8 mouse cellular contexts compared by ENCODE assay signal in genomic region chr7:119895639-119896512, GRCm38 (mm10). TPM values are rescaled to one million over a fixed set of nuclear protein-coding genes. Genes with fewer than 3 reads are reported as not detected.
A peak's percentile ranks its signal among the peaks of the same experiment; 100 is the strongest.
DNase-seq lines count a peak whose midpoint lies in the region; ATAC-seq and TF ChIP-seq lines count a peak whose summit lies in the region.

Lyrm1 (plus strand) TSS chr7:119895861.
Dcun1d3 (minus strand) TSS chr7:119896298.

- peak within 1 kb of the TSS; percentile 88 for H3K9ac ChIP-seq in forebrain, embryonic 13.5 days
- peak within 1 kb of the TSS; percentile 92 for H3K9ac ChIP-seq in neural tube, embryonic 15.5 days (replicated peaks)

- no peak for TF ChIP-seq CTCF in E14TG2a.4 (conservative IDR thresholded peaks at IDR 0.05; ENCODE audit: low read length)

- peak; percentile 94 for DNase-seq in c-Kit-positive CD71-positive TER-119-positive erythroid progenitor cells, embryonic 14.5 days (ENCODE audit: low spot score)
- peak; percentile 96 to 98 for DNase-seq in heart, postnatal 14 days
- DNase-seq in layer of hippocampus, adult 11-12 months (ENCODE audit: low spot score) = peak; percentile 98
- DNase-seq in lung, adult 18-20 months = peak; percentile 98 to 99
- peak; percentile 99 for DNase-seq in testis, postnatal 14 days (ENCODE audit: low spot score)

- H3K4me2 ChIP-seq in forebrain, embryonic 13.5 days = peak within 1 kb of the TSS; percentile 82
- H3K4me2 ChIP-seq in neural tube, embryonic 15.5 days = peak within 1 kb of the TSS; percentile 78

- under 1% methylated on average over 63 of the region's 63 CpGs for WGBS in forebrain, embryonic 13.5 days
- WGBS in neural tube, embryonic 15.5 days = under 1% methylated on average over 63 of the region's 63 CpGs

- no peaks in the 10 kb centered on the region for H3K36me3 ChIP-seq in E14TG2a.4 (ENCODE audit: insufficient read depth, low read length)
- H3K36me3 ChIP-seq in forebrain, embryonic 13.5 days (ENCODE audit: poor library complexity, severe bottlenecking) = no peaks in the 10 kb centered on the region
- no peaks in the 10 kb centered on the region for H3K36me3 ChIP-seq in neural tube, embryonic 15.5 days

- H3K27me3 ChIP-seq in E14TG2a.4 (ENCODE audit: insufficient read depth, low read length) = no peaks in the 10 kb centered on the region
- no peaks in the 10 kb centered on the region for H3K27me3 ChIP-seq in forebrain, embryonic 13.5 days
- H3K27me3 ChIP-seq in neural tube, embryonic 15.5 days (replicated peaks) = no peaks in the 10 kb centered on the region

- ATAC-seq in forebrain, embryonic 13.5 days = peak; percentile 98
- peak; percentile 99 for ATAC-seq in neural tube, embryonic 15.5 days (ENCODE audit: low FRiP score)

- H3K4me1 ChIP-seq in E14TG2a.4 (replicated peaks; ENCODE audit: low read depth, low read length) = peaks cover 84% of the 10 kb centered on the region
- H3K4me1 ChIP-seq in forebrain, embryonic 13.5 days = peaks cover 22% of the 10 kb centered on the region
- H3K4me1 ChIP-seq in neural tube, embryonic 15.5 days = peaks cover 47% of the 10 kb centered on the region

- intact Hi-C loops in heart, postnatal 14 days (cut with DNase I) = loop anchor here (2.0 to 5.0 kb wide), 2 partner anchors 35 to 206 kb away; partner anchors contain the start of gene Tmem159

- peak within 1 kb of the TSS; percentile 94 for H3K4me3 ChIP-seq in E14TG2a.4 (replicated peaks; ENCODE audit: low read length)
- peak within 1 kb of the TSS; percentile 74 for H3K4me3 ChIP-seq in forebrain, embryonic 13.5 days
- H3K4me3 ChIP-seq in neural tube, embryonic 15.5 days (replicated peaks) = peak within 1 kb of the TSS; percentile 79

- H3K9me3 ChIP-seq in E14TG2a.4 (ENCODE audit: low read length) = no peaks in the 10 kb centered on the region
- H3K9me3 ChIP-seq in forebrain, embryonic 13.5 days (replicated peaks) = no peaks in the 10 kb centered on the region
- H3K9me3 ChIP-seq in neural tube, embryonic 15.5 days (replicated peaks) = no peaks in the 10 kb centered on the region

- peak within 1 kb of the TSS; percentile 96 for H3K27ac ChIP-seq in forebrain, embryonic 13.5 days
- H3K27ac ChIP-seq in neural tube, embryonic 15.5 days (replicated peaks) = peak within 1 kb of the TSS; percentile 96

RNA-seq across cellular contexts. Expression of gene Lyrm1, which starts in this region (rescaled TPM):
- polyA plus RNA-seq in forebrain, embryonic 13.5 days (2015; fragmentation: Nextera tagmentation; extraction: Ambion mirVana) = 12.2 and 13.9 TPM in 2 replicates
- 1 to 10 TPM; 6.9 to 7.6 TPM for total RNA-seq in heart, postnatal 14 days (2021)
- 16.7 and 17.9 TPM in 2 replicates for polyA plus RNA-seq in neural tube, embryonic 15.5 days (2015; fragmentation: Nextera tagmentation; extraction: Ambion mirVana)

RNA-seq across cellular contexts. Expression of gene Dcun1d3, which starts in this region (rescaled TPM):
- 16.2 and 18.8 TPM in 2 replicates for polyA plus RNA-seq in forebrain, embryonic 13.5 days (2015; fragmentation: Nextera tagmentation; extraction: Ambion mirVana)
- 10 to 100 TPM; 12.7 to 14.2 TPM for total RNA-seq in heart, postnatal 14 days (2021)
- 15.8 and 18.1 TPM in 2 replicates for polyA plus RNA-seq in neural tube, embryonic 15.5 days (2015; fragmentation: Nextera tagmentation; extraction: Ambion mirVana)

Comparison
In these comparisons a context has a peak if more than half of its experiments do, and no peak if none do; other contexts are left out.
1. Peak in every context shown above with its lines: DNase-seq, ATAC-seq, H3K4me3 ChIP-seq and H3K27ac ChIP-seq.